Mouse (Mus musculus) spleen, adult 2 months (tissue): Measurements from ENCODE around the gene Tmem211. TPM values are rescaled to one million over a fixed set of nuclear protein-coding genes. Genes with fewer than 3 reads are reported as not detected.

ENCODE experiments used
- DNase-seq, 2 experiments: peaks; one replicate each; pipeline versions ENCODE4 v3.0.0 to v3.0.0-alpha.2; 2012 to 2021; ENCODE audit warnings: low spot score in 2 of 2, low read depth in 1 of 2
- H3K27ac ChIP-seq: fragments of 200-500 bp; 2 replicates; pipeline ENCODE4 v1.5.1; 2012; ENCODE audit warnings: low read length, inconsistent platforms; ENCODE audit not compliant: insufficient read depth
- H3K27me3 ChIP-seq: fragments of 200-500 bp; 2 replicates; pipeline ENCODE4 v1.6.1; 2012; ENCODE audit warnings: mild to moderate bottlenecking, moderate library complexity, low read length, inconsistent platforms; ENCODE audit not compliant: control insufficient read depth, insufficient read depth
- H3K36me3 ChIP-seq: fragments of 200-500 bp; 2 replicates; pipeline ENCODE4 v1.6.1; 2012; ENCODE audit warnings: mild to moderate bottlenecking, low read length, inconsistent platforms; ENCODE audit not compliant: control insufficient read depth, insufficient read depth
- H3K4me1 ChIP-seq: fragments of 200-500 bp; 2 replicates; pipeline ENCODE4 v1.6.1; 2011; ENCODE audit warnings: inconsistent platforms; ENCODE audit not compliant: control insufficient read depth, insufficient read depth, insufficient read length
- H3K4me3 ChIP-seq: fragments of 200-500 bp; 2 replicates; pipeline ENCODE4 v1.5.1; 2011; ENCODE audit warnings: mild to moderate bottlenecking, inconsistent platforms; ENCODE audit not compliant: insufficient read depth, insufficient read length; ENCODE audit errors: extremely low read depth
- CTCF ChIP-seq: fragments of 200-500 bp; IDR thresholded peaks from 2 replicates; pipeline ENCODE4 v1.5.1; 2011; ENCODE audit warnings: mild to moderate bottlenecking, inconsistent platforms; ENCODE audit not compliant: insufficient read depth, insufficient read length, insufficient replicate concordance; ENCODE audit errors: extremely low read depth
- POLR2A ChIP-seq: fragments of 200-500 bp; IDR thresholded peaks from 2 replicates; pipeline ENCODE4 v1.6.1; 2011; ENCODE audit warnings: low read depth, low read length, inconsistent platforms
- WGBS: fragments of 180-500 bp; shearing (Covaris S2); methylation state at CpG from one replicate; pipeline ENCODE4 v1.1.7; 2018; 5-methylcytosine and 5-hydroxymethylcytosine counted together
- polyA plus RNA-seq: library from polyadenylated mRNA; depleted of rRNA; stranded (reverse); fragments of >200 nt; gene quantifications from 2 replicates; pipeline ENCODE4 v1.2.3, GENCODE M21; 2012

Tmem211 gene
- polyA plus RNA-seq, 1 experiment, result not detected

DNA sequence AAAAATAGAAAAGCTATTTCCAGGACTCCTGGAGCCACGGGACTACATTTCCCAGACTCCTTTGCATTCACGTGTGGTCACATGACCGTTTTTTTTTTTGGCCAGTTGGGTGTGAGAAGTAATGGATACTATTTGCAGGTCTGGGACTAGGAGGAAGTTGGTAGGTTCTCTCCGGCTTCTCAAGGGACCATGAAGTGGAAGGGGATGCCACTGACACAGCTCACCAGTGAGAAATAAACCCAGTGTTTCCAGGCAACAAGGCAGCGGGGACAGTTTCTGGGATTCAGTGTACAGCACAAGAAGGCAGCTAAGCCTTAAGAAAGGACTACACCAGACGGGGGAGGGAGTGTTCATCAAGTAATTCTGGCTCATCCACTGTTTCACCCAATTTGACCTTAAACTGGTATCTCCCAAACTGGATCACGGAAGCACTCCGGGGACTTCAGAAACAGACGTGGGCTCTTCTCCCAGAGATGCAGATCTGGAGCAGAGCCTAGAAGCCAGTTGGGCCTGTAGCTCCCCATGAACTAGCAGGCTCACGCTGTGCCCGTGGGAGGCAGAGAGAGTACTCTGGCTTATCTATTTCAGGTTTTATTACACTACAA, 44.6 kb downstream of the Tmem211 start:
- Histone ChIP-seq H3K4me3 (no peak overlapping the region), H3K36me3 (no peaks in the 10 kb centered on the region), H3K27ac (no peak overlapping the region), H3K4me1 (no peaks in the 10 kb centered on the region), H3K27me3 (no peaks in the 10 kb centered on the region)
- no peak for TF ChIP-seq POLR2A
- no peak for TF ChIP-seq CTCF
- WGBS, result 85% methylated on average over 11 of the region's 11 CpGs
- no peak for DNase-seq

- DNase-seq, result no peak
- H3K4me3 ChIP-seq, result no peak overlapping the region
- no peaks in the 10 kb centered on the region for H3K36me3 ChIP-seq
- 89% methylated on average over 10 of the region's 10 CpGs for WGBS
- H3K27me3 ChIP-seq, result no peaks in the 10 kb centered on the region
- TF ChIP-seq POLR2A (no peak), CTCF (no peak)
- H3K4me1 ChIP-seq, result no peaks in the 10 kb centered on the region
- no peak overlapping the region for H3K27ac ChIP-seq
Observed at GRCm38 (mm10) chr5:113275839-113276238, 49.1 kb downstream of the Tmem211 start.

GRCm38 (mm10) chr5:113280138-113280856, 53.6 kb downstream of the Tmem211 start:
- H3K27ac ChIP-seq, result no peak overlapping the region
- TF ChIP-seq POLR2A (no peak), CTCF (no peak)
- no peaks in the 10 kb centered on the region for H3K36me3 ChIP-seq
- H3K4me1 ChIP-seq, result peaks cover 12% of the 10 kb centered on the region; the same call in 1 of the 2 replicates
- H3K4me3 ChIP-seq, result no peak overlapping the region
- WGBS, result 73% methylated on average over 15 of the region's 15 CpGs
- no peaks in the 10 kb centered on the region for H3K27me3 ChIP-seq
- no peak for DNase-seq

GRCm38 (mm10) chr5:113281557-113281956, 54.8 kb downstream of the Tmem211 start:
- Histone ChIP-seq H3K27ac (no peak overlapping the region), H3K4me1 (peaks cover 12% of the 10 kb centered on the region; the same call in 1 of the 2 replicates), H3K27me3 (no peaks in the 10 kb centered on the region), H3K36me3 (no peaks in the 10 kb centered on the region), H3K4me3 (no peak overlapping the region)
- 94% methylated on average over 7 of the region's 7 CpGs for WGBS
- DNase-seq, result no peak
- no peak for TF ChIP-seq POLR2A
- TF ChIP-seq CTCF, result no peak

DNA sequence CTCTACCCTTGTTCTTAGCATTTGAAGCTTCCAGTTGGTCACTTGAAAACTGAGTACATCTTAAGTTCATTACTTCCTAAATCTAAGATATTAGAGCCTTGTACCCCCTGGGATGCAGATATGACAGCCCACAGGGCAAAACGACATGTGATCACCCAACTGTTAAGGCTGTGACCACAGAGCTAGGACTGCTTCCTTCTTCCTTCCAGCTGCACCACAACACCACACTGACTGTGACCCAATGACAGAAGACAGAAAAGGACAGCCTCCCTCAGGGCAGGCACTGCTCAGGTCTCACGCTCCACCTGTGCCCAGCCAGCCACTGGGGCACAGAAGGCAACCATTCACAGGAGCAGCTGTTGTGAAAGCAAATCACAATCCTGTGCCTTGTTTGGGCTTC, 57.0 kb downstream of the Tmem211 start:
- TF ChIP-seq POLR2A, result no peak
- TF ChIP-seq CTCF, result no peak
- Histone ChIP-seq H3K36me3 (no peaks in the 10 kb centered on the region), H3K27ac (no peak overlapping the region), H3K4me1 (peaks cover 12% of the 10 kb centered on the region; the same call in 1 of the 2 replicates), H3K4me3 (no peak overlapping the region), H3K27me3 (no peaks in the 10 kb centered on the region)
- WGBS, result 9% methylated on average over 2 of the region's 2 CpGs
- peak in 1 of 2 experiments; percentile 22 for DNase-seq

DNA sequence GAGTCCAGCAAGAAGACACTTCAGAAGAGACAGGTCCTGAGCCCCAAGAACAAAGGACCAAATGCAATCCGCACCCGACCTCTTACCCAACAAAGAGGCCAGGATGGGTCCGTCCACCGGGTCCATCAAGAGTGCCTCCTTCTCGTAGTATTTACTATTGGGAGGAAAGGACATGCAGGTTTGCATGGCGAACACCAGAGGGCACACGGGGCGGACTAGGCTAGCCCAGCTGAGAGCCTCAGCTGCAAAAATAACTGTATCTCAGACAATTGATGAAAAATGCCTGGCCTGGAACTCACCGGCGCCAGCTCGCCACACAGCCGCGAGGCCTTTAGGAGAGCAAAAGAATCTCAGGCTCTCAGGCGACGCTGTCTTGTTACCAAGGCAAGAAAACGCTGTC, 58.8 kb downstream of the Tmem211 start:
- no peaks in the 10 kb centered on the region for H3K36me3 ChIP-seq
- H3K4me3 ChIP-seq, result no peak overlapping the region
- H3K27me3 ChIP-seq, result no peaks in the 10 kb centered on the region
- peaks cover 12% of the 10 kb centered on the region; the same call in 1 of the 2 replicates for H3K4me1 ChIP-seq
- TF ChIP-seq POLR2A (no peak), CTCF (no peak)
- DNase-seq, result no peak
- WGBS, result 83% methylated on average over 16 of the region's 16 CpGs
- H3K27ac ChIP-seq, result no peak overlapping the region

- Histone ChIP-seq H3K4me1 (peaks cover 12% of the 10 kb centered on the region; the same call in 1 of the 2 replicates), H3K27me3 (no peaks in the 10 kb centered on the region), H3K36me3 (no peaks in the 10 kb centered on the region), H3K4me3 (no peak overlapping the region), H3K27ac (no peak overlapping the region)
- 90% methylated on average over 11 of the region's 11 CpGs for WGBS
- TF ChIP-seq POLR2A, result no peak
- DNase-seq, result no peak
Observed at GRCm38 (mm10) chr5:113286048-113286447, 59.3 kb downstream of the Tmem211 start.
